Mouse (Mus musculus) adipocyte (in vitro differentiated cells): ENCODE measurements around the gene Rpl10a.

Experiments
- DNase-seq: peaks from one replicate; pipeline ENCODE4 v3.0.0-alpha.2; 2016; ENCODE audit warnings: low spot score

The Rpl10a gene

DNA sequence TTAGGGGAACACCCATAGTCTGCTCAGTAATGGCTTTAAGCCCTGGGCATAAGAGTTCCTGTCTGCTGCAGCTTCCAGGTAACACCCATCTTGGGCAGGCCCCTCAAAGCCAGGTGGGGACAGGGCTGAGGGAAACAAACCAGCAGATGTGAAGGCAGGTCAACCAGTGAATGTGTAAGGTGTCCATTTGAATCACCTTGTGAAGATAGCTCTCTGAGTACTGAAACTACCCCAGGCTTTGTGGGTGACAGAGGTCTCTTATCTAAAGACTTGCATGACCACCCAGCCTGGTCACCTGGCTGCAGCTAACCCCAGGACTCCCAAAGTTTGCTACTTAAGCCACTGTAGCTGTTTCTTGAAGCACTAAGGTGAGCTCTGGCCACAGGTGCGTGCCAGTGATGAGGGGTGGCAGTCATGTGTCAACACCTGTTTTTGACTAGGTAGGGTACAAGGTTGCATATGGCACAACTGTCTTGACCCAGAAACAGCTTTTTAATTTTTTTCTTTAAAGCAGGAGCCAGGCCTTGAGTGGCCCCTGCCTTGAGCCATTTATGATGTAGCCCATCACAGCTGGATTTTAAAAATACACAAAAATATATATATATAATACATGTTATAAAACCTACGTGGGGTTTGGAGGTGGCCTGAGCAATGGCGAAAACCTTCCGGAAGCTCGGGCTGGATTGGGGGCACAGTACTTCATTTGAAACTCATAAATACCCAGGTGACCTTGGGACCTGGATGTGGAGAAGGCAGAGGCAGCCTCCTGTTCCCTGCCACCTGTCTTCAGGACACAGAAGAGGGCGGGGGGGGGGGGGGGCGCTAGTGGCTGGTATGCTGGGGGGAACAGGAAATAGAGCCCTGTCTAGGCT is 3.2 kb downstream of the Rpl10a start:
- no peak for DNase-seq

GRCm38 (mm10) chr17:28332113-28332914 is 4.0 kb downstream of the Rpl10a start:
- DNase-seq, result no peak

GRCm38 (mm10) chr17:28332915-28333546 is 4.8 kb downstream of the Rpl10a start:
- no peak for DNase-seq

GRCm38 (mm10) chr17:28335267-28335666 is 7.0 kb downstream of the Rpl10a start:
- no peak for DNase-seq

DNA sequence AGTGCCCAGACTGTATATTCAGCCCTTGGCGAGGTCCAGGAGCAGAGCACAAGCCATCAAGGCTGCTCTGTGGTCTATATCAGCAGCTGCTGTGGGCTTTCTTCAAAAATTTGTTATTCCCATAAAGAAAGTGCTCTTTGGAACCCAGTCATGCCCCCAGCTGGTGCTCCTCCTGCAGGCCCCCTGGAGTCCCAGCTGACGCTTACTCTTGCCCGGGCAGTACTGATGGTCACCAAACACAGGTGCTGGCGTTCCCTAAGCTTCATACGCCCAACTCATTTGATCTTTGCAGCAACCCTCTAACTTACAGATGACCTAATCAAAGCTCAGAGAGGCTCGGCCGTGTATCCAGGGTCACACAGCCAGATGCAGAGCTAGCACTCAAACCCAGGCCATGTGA is 9.3 kb downstream of the Rpl10a start:
- no peak for DNase-seq

- DNase-seq, result no peak
Observed at GRCm38 (mm10) chr17:28340578-28340977, 12.3 kb downstream of the Rpl10a start.

- peak; percentile 44 for DNase-seq
Observed at GRCm38 (mm10) chr17:28341091-28341490, 12.8 kb downstream of the Rpl10a start.

GRCm38 (mm10) chr17:28344050-28344607 is 15.9 kb downstream of the Rpl10a start:
- DNase-seq, result no peak

DNA sequence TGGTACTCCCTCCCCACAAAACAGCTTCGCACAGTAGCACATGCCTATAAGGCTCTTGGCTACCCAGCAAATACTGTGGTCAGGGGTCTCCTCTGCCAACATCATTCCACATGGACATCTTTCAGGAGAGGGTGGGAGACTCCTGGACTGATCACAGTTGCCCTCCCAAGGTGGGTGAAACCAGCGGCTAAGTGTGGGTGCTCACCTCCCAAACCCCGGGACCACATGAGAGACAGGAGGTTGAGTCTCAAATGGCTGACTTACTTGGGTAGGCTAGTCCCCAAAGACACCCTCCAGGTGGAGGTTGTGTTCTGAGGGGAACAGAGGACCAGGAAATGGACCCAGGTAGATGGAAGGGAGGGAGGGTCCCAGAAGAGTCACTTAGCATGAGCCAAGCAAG is 16.4 kb downstream of the Rpl10a start:
- no peak for DNase-seq

DNA sequence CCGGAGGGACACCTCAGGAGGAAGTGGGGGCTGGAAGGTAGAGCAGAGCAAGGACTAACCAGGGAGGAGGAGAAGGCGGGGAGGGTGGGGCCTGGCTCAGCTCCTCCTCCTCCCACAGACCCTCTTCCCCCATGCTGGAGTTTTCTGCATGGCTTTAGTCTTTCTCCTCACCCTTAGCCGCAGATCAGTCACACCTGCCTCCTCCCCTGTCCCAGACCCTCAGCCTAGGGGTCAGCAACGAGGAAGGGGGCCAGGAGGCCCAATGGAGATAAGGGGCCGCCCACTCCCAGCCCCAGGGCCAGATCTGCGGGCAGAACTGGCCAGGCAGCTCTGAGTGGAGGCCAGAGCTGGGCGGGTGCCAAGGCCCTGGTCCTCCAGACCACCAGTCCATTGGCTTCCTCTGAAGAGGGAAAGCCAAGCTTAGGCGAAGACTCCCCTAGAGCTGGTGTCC is 17.0 kb downstream of the Rpl10a start:
- DNase-seq, result no peak

DNA sequence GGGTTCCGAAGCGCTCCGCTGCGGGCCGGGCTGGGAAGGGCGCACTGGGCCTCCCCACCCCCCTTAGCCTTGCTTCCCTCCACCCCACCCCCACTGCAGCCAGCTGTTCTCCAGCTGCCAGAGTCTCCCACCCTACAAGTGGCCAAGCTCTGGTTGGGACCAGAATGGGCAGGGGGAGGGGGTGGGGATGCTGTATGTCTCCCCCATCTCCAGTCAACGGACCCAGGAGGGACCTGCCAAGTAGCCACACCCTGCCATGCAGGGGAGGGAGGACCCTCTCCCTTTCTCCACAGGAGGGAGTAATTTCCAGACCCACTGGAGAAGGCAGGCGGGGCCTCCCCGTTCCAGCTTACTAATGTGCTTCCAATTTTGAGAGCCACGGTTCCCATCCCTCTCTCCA is 17.6 kb downstream of the Rpl10a start:
- no peak for DNase-seq

GRCm38 (mm10) chr17:28347327-28347726 is 19.1 kb downstream of the Rpl10a start:
- no peak for DNase-seq

GRCm38 (mm10) chr17:28348211-28348610 is 19.9 kb downstream of the Rpl10a start:
- DNase-seq, result no peak

GRCm38 (mm10) chr17:28349264-28349880 is 21.1 kb downstream of the Rpl10a start:
- peak; percentile 50 for DNase-seq

DNA sequence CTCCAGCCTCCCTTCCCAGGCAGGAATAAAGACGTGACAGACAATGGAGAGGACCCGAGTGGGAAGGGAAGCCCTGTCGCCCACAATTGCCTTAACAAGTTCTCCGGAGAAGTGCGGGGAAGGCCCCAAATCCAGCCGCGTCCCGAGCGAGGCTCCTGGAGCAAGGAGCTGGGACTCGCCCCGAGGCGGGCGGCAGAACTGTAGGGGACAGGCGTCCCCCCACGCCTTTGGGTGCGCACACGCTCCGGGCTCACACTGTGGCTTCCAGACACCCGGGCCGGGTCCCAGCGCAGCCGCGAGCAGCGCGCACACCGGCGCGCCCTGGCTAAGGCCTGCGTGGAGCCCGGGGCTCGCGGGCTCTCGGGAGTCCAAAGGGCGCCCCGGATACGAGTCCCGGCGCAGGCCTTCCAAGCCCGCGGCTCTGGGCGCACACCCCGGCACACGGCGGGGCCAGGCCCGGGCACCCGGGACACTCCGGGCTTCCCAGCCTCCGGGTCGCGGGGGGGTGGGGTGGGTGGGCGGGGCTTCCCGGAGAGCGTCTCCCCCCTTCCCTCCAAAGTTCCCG is 21.7 kb downstream of the Rpl10a start:
- DNase-seq, result no peak

- DNase-seq, result peak; percentile 82
Observed at GRCm38 (mm10) chr17:28350466-28351352, 22.4 kb downstream of the Rpl10a start, which contains the start of gene Tead3. TSS of gene Tead3 (minus strand) at chr17:28350817.

- DNase-seq, result no peak
Observed at GRCm38 (mm10) chr17:28351353-28351890, 23.2 kb downstream of the Rpl10a start.

- DNase-seq, result no peak
Observed at GRCm38 (mm10) chr17:28352018-28352417, 23.7 kb downstream of the Rpl10a start.

- DNase-seq, result no peak
Observed at GRCm38 (mm10) chr17:28355871-28356270, 27.6 kb downstream of the Rpl10a start.
